Mouse (Mus musculus) adrenal gland, adult 18-20 months (tissue): ENCODE results near the gene Jade2. TPM values are rescaled to one million over a fixed set of nuclear protein-coding genes. Genes with fewer than 3 reads are reported as not detected.
A peak's percentile ranks its signal among the peaks of the same experiment; 100 is the strongest.

ENCODE experiments used
- DNase-seq, 2 experiments: peaks; one replicate each; pipeline ENCODE4 v3.0.0; 2021 to 2022; ENCODE audit warnings: low spot score in 2 of 2
- long read RNA-seq, 2 experiments: library from polyadenylated mRNA; stranded (forward); transcript quantifications; one replicate each; pipeline ENCODE4 v2.0.0; 2021
- total RNA-seq, 2 experiments: library from RNA; stranded (reverse); gene quantifications; 1 replicate in 1 of 2; 2 replicates in 1 of 2; pipeline ENCODE4 v1.2.3; 2021

The Jade2 gene
- 10 to 100 TPM; 19.2 to 19.7 TPM for total RNA-seq
- long read RNA-seq, experiment 1, partial matches to known transcripts = 4 of 4 reads
- long read RNA-seq, experiment 1, other reads (novel, unspliced or antisense) = 0 of 4 reads
- long read RNA-seq, experiment 2, partial matches to known transcripts = 1 of 8 reads
- long read RNA-seq, experiment 2, other reads (novel, unspliced or antisense) = 7 of 8 reads

- DNase-seq = peak; percentile 56 to 62
Observed at GRCm38 (mm10) chr11:51857081-51857671, at the start of gene Jade2. TSS of gene Jade2 (minus strand) at chr11:51857653.

- no peak for DNase-seq
Observed at GRCm38 (mm10) chr11:51904224-51904623, 46.8 kb upstream of the Jade2 start.

- DNase-seq = no peak
Observed at GRCm38 (mm10) chr11:51899691-51900090, 42.2 kb upstream of the Jade2 start.

- DNase-seq = no peak
Observed at GRCm38 (mm10) chr11:51898326-51899080, 41.0 kb upstream of the Jade2 start.

GRCm38 (mm10) chr11:51897311-51897710 lies 39.9 kb upstream of the Jade2 start:
- DNase-seq = no peak

GRCm38 (mm10) chr11:51896012-51896411 lies 38.6 kb upstream of the Jade2 start:
- no peak for DNase-seq

GRCm38 (mm10) chr11:51885681-51886080 lies 28.2 kb upstream of the Jade2 start:
- DNase-seq = no peak

- DNase-seq = no peak
Observed at GRCm38 (mm10) chr11:51884092-51884491, 26.6 kb upstream of the Jade2 start.

GRCm38 (mm10) chr11:51883670-51884069 lies 26.2 kb upstream of the Jade2 start:
- no peak for DNase-seq

- no peak for DNase-seq
Observed at GRCm38 (mm10) chr11:51881776-51882175, 24.3 kb upstream of the Jade2 start.

GRCm38 (mm10) chr11:51881041-51881730 lies 23.7 kb upstream of the Jade2 start:
- no peak for DNase-seq

GRCm38 (mm10) chr11:51876943-51877344 lies 19.5 kb upstream of the Jade2 start:
- DNase-seq = no peak

GRCm38 (mm10) chr11:51875792-51876195 lies 18.3 kb upstream of the Jade2 start:
- no peak for DNase-seq

GRCm38 (mm10) chr11:51875086-51875485 lies 17.6 kb upstream of the Jade2 start:
- DNase-seq = no peak

GRCm38 (mm10) chr11:51874266-51875036 lies 17.0 kb upstream of the Jade2 start:
- DNase-seq = peak; percentile 69 to 73

- DNase-seq = no peak
Observed at GRCm38 (mm10) chr11:51873141-51873540, 15.7 kb upstream of the Jade2 start.

GRCm38 (mm10) chr11:51867261-51867660 lies 9.8 kb upstream of the Jade2 start:
- no peak for DNase-seq

- DNase-seq = no peak
Observed at GRCm38 (mm10) chr11:51866020-51866419, 8.6 kb upstream of the Jade2 start.

GRCm38 (mm10) chr11:51860666-51861065 lies 3.2 kb upstream of the Jade2 start:
- no peak for DNase-seq

GRCm38 (mm10) chr11:51859561-51859960 lies 2.1 kb upstream of the Jade2 start:
- DNase-seq = no peak

- peak; percentile 81 to 82 for DNase-seq
Observed at GRCm38 (mm10) chr11:51858528-51859051, 1.1 kb upstream of the Jade2 start.
